Mouse (Mus musculus): ENCODE results near the gene Ctnnbip1.
"Not testable (repeated sequence)": the region's sequence is repeated elsewhere in the genome, so short reads cannot be mapped to it uniquely, and the experiment has no call there.

Gene Ctnnbip1

DNA sequence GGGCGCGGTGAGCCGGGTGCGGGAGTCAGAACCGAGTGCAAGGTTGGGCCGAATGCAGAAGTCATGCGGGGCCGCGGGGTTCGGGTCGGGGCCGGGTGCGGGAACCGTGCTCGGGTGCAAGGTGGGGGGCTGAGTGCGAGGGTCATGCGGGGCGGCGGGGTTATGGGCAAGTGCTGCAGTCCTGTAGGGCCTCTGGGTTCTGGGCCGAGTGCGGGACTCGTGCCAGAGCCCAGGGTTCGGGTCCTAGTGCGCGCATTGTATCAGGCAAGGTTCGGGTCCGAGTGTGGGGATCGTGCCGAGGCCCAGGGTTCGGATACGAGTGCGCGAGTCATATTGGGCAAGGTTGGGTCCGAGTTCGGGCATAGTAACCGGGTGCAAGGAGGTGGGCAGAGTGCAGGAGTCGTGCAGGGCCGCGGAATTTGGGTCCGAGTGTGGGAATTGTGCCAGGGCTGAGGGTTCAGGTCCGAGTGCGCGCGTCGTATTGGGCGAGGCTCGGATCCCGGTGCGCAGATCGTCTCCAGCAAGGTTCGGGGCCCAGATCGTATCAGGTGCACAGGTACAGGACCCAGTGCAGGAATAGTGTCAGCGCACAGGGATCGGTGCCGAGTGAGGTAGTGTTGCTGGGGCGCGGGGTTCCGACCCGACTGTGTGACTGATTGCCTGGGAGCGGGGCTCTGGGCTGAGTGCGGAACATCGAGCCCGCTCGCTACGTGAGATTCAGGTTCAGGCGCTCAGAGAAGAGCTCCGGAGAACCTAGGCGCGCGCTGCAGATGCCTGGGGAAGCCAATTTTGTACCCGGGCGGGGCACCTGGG, 69.0 kb downstream of the Ctnnbip1 start:
- peak; percentile 49 for DNase-seq (ENCODE audit: low spot score)

DNA sequence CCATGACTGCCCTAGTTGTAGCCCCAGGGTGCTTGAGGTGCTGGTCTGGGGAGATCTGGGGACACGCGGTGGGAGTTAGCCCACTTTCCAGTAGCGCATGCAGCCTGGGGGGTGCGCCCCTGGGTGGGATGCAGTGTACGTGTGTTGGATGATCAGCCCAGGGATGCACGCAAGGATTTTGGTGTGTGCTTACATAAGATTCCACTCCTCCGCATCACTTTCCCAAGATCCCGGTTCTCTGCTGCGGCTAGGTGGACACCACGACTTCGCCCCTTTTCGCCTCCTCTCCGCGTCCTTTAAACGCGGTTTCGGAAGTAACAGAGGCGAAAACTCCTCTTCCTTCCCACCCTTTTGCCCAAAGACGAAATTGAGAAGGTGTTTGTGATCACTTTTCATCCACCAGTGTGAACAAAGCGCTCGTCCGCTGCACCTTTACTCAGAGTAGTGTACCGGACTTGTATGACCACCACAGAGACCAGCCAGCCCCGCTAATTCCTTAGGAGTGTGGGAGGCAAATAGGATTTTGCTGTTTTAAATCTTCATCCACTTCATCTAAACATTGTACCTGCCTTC, 69.6 kb downstream of the Ctnnbip1 start:
- DNase-seq (ENCODE audit: low spot score) = no peak

DNA sequence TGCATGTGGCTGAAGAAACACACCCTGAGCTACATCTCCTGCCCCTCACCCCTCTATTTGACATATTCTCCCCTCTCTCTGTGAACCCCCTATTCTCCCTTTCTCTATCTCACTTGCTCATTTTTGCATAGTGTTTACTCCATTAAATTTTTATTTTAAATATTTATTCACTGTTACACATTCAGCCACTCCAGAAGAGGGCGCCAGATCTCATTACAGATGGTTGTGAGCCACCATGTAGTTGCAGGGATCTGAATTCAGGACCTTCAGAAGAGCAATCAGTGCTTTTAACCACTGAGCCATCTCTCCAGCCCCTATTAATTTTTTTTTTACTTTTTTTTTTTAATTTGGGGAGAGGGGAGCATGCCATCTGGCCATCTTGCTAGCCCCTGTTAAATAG, 72.2 kb downstream of the Ctnnbip1 start:
- no peak for DNase-seq (ENCODE audit: low spot score)

DNA sequence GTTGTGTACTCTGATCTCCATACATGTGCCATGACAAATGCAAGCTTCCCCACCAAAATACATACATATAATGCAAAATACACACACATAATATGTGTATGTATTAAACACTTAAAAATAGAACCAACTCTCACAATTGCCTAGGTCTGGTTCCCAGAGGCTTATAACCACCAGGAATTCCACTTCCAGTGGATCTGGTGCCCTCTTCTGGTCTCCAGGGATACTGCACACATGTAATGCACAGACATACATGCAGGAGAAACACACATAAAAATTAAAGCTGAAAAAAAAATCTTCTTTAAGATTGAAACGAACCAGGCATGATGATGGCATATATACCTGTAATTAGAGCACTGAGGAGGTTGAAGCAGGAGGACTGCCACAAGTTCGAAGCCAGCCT, 73.5 kb downstream of the Ctnnbip1 start:
- DNase-seq (ENCODE audit: low spot score) = no peak

DNA sequence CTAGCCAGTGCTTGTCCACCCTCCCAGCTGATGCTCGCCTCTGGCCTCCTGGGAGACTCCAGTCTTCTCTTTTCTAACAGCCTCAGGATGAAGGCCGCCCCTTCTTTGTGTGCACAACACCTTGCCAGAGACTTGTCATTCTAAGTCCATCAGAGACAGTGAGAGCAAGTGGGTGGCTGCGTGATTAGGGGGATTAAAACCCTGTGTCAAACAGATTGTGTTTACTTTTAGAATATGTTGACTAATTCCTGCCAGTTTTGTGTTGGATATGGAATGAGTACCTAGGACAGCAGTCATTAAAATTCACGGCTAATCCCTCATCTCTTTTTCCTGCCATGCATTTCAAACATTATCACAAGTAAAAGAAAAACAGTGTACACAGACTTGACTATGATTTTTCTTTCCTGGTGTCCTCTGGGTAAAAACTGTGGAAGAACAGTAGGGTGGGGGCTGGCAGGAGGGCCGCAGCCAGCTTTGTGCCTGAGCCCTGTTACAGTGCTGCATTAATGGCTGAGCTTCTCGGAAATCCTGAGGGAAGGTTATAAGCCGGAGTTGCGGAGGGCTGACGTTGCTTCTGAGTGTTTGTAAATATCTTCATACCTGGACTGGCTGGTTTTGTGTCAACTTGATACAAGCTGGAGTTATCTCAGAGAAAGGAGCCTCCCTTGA, 77.0 kb downstream of the Ctnnbip1 start:
- DNase-seq (ENCODE audit: low spot score) = no peak

DNA sequence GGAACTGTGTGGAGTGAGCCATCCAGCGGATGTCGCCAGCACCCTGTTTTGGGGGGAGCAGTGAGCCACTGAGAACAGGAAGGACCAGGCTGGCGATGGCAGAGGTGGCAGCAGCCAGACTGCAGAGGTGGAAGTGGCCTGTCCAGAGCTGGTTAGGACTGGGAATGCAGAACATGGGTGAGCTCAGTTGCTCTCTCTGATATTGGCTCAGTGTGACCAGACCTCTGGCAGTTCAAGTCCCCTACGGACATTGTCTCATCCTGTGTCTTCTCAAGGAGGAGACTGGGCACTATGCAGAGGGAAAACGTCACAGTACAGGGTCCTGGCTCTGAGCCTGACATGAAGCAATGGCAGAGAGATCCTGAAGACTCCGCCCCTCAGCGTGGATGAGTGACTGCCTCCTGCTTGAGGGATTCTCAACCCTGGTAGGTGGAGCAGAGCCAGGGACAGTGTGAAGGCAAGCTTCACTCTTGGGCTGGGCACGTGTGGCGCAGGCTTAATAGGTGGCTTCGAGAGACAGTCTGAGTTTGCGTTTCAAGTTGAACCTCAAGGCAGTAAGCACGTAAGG, 79.7 kb downstream of the Ctnnbip1 start:
- no peak for DNase-seq (ENCODE audit: low spot score)

DNA sequence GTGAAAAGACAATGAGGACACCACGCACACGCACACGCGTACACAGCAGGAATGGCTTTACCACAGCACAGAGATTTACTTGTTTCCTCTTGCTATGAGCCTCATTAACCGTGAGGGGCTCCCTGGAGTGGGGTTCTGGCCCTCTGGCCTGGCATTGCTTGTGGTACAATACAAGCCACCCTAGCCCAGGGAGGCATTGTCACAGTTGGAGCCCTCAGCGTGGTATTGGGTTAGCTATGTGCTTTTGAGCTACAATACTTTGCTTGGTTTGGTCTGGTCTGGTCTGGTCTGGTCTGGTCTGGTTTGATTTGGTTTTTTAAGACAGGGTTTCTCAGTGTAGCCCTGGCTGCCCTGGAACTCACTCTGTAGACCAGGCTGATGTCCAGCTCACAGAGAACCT, 81.5 kb downstream of the Ctnnbip1 start:
- DNase-seq (ENCODE audit: low spot score) = no peak

DNA sequence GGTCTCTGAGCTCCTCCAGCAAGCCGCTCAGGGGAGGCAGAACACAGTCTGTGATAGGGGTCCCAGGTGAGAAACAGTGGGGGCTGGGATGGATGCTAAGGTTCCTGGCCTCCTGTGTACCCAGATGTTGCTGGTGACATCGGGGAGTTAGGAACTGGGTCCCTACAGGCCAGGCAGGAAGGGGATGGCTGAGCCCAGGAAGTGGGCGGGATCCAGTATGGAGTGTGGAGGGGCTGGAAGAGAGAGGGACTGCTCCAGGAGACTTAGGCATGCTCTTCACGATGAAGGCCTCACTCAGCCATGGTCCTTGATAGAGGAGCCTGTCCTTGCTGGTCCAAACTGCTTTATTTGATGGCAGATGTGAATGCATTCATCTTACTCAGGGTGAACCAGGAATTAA, 82.1 kb downstream of the Ctnnbip1 start:
- no peak for DNase-seq (ENCODE audit: low spot score)

DNA sequence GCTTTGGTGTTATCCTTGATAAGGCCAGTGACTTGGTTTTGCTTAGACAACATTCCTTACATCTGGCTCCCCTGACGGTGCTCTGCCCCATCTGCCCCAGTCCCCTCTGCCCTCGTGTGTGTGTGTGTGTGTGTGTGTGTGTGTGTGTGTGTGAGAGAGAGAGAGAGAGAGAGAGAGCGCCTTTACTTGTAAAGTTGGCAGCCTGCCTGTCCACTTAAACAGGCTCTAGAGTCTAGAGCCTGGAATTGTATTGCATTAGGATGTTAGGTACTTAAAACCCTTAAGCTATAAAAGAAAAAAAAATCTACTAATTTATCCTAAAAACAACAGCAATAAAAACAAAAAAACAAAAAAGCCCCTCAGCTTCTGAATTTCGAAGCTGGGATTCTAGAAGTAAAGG, 83.4 kb downstream of the Ctnnbip1 start:
- DNase-seq (ENCODE audit: low spot score) = no peak

DNA sequence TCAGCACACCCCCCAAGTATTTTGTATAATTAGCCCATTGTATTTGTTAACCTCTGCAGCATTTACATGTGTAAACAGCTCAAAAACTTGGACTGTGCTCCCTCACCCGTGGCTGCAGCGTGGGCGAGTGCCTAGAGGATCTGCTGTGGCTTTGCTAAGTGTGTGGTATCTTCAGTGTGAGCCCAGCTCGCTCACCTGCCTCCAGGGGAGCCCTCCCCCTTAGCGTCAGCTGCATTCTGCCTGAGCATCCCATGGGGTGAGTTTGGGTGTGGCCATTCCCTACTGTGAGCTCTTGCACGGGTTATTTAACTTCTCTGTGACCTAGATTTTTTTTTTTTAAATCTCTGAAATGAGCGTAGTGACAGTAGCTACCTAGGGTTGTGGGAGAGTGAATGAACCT, 84.2 kb downstream of the Ctnnbip1 start:
- DNase-seq (ENCODE audit: low spot score) = no peak

DNA sequence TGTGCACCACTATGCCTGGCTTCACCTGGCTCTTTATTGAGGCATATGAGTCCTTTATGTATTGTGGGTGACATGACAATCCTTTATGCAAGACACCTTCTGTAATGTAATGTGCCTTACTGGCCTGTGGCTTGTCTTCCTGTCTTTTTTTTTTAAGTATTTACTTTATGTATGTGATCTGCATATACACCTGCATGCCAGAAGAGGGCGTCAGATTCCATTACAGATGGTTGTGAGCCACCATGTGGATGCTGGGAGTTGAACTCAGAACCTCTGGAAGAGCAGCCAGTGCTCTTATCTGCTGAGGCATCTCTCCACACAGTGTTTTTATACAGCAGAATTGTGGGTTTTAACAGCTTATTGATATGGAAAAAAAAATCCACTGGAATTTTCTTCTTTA, 85.8 kb downstream of the Ctnnbip1 start:
- no peak for DNase-seq (ENCODE audit: low spot score)

DNA sequence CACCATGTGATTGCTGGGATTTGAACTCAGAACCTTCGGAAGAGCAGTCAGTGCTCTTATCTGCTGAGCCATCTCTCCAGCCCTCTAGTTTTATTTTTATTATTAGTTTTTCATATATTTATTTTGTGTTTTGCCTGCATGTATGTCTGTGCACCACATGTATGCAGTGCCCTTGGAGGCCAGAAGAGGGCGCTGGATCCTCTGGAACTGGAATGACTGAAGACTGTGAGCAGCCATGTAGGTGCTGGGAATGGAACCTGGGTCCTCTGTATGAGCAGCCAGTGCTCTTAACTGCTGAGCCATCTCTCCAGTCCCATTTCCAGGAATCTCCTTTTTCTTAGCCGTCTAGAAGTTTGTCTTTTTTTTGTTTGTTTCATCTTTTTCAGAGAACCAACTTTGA, 86.5 kb downstream of the Ctnnbip1 start:
- DNase-seq (ENCODE audit: low spot score) = no peak

DNA sequence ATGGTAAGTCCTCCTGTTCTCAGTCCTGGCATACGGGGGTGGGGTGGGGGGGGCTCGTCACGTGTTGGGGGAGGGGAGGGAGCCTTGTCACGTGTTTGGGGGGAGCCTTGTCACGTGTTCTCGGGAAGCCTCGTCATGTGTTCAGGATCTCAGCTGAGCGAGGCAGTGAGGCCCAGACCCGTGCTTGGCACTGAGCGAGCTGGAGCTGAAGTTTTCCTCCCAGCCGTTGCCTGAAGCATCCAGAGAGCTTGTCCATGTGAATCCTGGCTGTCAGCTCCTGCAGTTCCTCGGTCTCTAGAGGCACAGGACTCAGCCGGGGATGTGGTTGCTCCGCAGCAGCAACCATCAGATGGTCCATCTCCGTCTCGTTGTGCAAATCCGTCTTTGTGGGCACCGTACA, 88.0 kb downstream of the Ctnnbip1 start:
- no peak for DNase-seq (ENCODE audit: low spot score)

DNA sequence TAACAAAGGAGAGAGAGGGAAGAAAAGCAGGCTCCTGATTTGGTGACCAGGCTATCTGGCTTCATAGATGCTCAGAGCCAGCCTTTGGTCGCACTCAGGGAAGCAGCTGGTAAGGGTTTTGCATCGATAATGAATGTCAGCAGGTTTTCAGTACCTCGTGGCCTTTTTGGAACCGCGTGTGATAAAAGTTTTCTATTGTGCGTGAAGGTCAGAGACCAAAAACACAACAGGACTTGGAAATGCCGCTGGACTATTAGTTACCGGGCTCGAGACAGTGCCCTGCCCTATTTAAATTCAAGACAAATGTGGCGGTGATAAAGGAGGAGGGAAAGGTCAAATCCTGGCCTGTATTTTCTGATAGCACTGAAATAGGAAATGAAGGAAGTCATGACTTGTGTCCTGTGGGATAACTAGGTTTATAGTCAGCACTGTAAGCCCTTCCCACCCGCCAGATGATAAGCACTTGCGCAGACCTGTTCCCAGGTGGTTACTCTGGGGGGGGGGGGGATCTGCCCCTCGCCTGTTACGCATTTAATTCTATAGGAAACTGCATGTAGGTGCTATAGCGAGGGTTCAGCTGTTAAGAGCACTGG, 88.8 kb downstream of the Ctnnbip1 start:
- DNase-seq (ENCODE audit: low spot score) = no peak

DNA sequence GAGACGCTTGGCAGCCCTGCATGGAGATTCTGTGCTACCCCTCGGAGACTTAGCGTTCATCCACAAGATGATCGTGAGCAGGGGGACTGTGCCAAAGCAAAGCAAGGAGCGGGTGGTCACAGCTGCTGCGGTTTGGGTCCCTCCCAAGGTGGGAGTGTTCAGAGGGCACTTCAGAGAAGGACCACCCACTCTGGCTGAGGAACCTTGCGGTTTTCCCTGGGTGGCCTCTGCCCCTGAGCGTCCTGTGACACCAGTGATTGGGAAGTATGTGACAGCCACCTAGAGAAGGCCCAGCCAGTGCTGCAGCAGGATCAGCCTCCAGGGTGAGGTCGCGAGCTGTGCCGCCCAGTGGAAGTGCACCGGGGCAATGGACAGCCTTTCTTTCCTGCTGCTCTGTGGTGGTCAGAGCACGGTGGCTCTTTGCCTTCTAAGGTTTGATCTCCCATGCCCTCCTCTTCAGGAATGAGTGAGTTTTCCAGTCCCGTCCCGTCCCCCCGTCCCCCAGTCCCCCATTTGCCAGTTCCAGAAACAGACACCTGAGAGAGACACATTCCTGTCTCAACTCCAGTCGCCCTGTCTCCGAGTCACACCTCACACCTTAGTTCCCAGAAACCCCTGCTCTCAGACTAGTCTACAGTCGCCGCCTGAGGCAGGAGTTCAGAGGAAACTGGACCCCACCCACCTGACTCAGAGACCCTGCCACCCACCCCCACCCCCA, 89.7 kb downstream of the Ctnnbip1 start:
- no peak for DNase-seq (ENCODE audit: low spot score)

DNA sequence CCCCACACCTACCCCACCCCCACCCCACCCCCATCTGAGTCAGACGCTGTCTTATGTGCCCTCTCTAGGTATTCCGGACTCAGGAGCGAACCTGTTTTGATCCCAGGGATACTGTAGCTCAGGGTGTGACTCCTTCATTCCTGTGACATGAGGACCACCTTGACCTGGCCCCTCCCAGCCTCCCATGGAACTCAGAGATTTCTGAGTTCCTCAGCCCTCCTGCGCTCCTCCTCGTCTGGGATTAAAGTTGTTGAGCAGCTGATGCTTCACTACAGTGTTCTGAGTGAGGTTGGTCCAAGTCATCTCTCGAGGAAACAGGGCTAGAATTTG, 90.2 kb downstream of the Ctnnbip1 start:
- no peak for DNase-seq (ENCODE audit: low spot score)

DNA sequence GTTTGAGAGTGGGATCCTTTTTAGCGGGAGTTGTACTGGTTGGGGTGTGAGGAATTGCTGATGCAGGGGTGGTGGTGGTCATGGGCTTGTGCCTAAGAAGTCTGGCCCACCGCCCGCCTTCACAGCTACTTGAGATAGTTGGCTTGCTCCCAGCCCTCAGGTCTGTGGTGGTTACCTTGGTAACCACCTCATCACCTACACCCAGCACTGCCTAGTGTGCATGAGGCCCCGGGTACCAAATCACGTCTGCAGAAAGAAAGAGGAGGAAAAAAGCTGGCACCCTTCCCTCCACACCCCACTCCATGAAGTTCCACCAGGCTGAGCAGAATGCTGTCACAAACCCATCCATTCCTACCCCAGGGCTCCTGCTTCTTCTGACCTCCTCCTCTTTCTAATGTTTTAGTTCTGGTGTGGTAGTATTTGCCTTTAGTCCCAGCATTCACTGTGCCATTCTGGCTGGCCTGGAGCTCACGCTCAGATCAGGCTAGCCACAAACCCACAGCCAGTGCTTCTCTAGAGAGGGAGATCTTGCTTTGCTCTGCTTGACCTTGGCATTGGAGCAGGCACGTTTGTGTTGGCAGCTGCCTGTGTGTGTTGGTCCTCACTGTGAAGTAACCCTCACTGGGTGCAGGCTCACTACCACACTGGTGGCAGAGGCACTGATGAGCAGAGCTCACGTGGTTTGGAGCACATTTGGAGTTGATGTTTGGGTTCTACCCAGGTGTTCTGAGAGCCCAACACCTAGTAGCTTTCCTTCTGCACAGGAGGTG, 91.4 kb downstream of the Ctnnbip1 start:
- no peak for DNase-seq (ENCODE audit: low spot score)

DNA sequence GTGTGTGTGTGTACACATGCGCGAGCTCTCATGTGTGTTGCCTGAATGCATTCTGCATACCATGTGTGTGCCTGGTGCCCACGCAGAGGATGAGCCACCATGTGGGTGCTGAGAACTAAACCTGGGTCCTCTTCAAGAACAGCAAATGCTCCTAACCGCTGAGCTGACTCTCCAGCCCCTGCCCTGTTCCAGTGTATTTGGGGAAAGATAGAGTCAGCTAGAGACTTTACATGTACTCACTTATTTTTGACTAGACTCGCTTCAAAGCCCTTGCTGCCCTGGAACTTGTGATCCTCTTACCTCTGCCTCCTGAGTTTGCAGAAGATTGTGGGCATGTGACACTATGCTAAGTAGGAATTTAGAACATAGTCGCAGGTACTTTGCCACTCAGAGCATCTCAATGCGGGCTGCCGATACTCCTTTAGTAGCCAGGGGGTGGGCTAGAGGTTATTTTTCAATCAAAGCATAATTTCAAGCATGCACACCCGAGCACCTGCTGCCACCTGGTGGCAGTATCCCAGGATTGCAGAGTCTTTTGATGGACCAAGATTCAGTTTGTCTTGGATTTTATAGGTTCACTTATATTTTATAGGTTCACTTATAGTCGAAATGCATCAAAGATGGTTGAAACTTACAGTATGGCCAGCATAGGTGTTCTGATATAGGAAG, 93.5 kb downstream of the Ctnnbip1 start:
- peak; percentile 54 for DNase-seq (ENCODE audit: low spot score)

DNA sequence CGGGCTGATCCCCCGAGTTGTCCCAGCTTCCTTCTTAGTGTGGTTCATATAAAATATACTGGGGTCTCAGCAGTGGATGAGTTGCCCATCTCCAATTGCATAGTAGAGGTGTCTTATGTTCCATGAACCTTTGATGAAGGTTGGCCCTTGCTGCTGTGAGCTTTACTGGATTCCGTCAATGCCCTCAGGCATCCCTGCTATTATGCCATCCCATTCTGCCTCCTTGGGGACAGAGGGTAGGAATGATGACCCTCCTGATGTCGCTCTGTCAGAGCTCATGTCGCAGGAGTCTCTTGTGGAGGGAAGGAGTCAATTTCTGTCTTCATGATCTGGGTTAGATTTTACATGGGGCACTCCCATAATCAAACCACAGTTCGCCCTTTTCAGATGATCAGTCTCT, 95.5 kb downstream of the Ctnnbip1 start:
- not testable (repeated sequence) for DNase-seq (ENCODE audit: low spot score)

DNA sequence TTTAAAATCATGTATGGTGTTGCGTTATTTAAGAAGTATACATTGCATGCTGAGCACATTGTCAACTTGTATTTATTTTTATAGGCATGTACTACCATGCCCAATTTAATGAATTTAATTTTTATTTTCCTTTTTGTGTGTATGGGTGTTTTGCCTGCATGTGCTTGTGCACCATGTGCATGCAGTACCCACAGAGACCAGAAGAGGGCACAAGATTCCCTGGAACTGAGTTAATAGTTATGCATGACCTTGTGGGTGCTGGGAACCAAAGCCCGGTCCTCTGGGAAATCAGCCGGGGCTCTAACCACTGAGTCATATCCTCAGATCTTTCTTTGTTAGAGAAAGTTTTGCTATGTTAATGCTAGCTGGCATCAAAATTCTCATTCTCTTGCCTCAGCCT, 96.8 kb downstream of the Ctnnbip1 start:
- DNase-seq (ENCODE audit: low spot score) = no peak
